Comparison of ENCODE assay signal across 8 mouse cellular contexts in genomic region chr1:180767541-180768333, GRCm38 (mm10). TPM values are rescaled to one million over a fixed set of nuclear protein-coding genes. Genes with fewer than 3 reads are reported as not detected.
DNase-seq lines count a peak whose midpoint lies in the region; ATAC-seq lines count a peak whose summit lies in the region.

No protein-coding gene starts in this region.

- peak; percentile 77 for DNase-seq in A20 (ENCODE audit: low read depth, low spot score)
- peak; percentile 55 to 71 for DNase-seq in cerebellum, postnatal 10 days
- DNase-seq in thymus, postnatal 36 days, result peak; percentile 56 to 59
- DNase-seq in adrenal gland, postnatal 4 days (ENCODE audit: low spot score in 2 of 2), result no peak

- WGBS in hindbrain, embryonic 16.5 days, result 21% methylated on average over 10 of the region's 10 CpGs

- H3K27ac ChIP-seq in hindbrain, embryonic 16.5 days (ENCODE audit: low read depth, low read length), result peak overlapping the region; percentile 10; the same call in 1 of the 2 replicates

- no peaks in the 10 kb centered on the region for H3K36me3 ChIP-seq in erythroblast, embryonic 14.5 days (ENCODE audit: control insufficient read depth)
- H3K36me3 ChIP-seq in hindbrain, embryonic 16.5 days (ENCODE audit: control insufficient read depth, insufficient read depth, low read length), result no peaks in the 10 kb centered on the region

- no peak for ATAC-seq in erythroblast, adult 5-6 weeks (replicated peaks; ENCODE audit: low FRiP score, poor library complexity, severe bottlenecking)
- peak; percentile 13 for ATAC-seq in hindbrain, embryonic 16.5 days
- peak; percentile 13; the same call in 1 of the 2 replicates for ATAC-seq in megakaryocyte-erythroid progenitor cell, adult 5-6 weeks (replicated peaks; ENCODE audit: low FRiP score, low TSS enrichment, poor library complexity, severe bottlenecking)

- peaks cover 53% of the 10 kb centered on the region for H3K27me3 ChIP-seq in erythroblast, embryonic 14.5 days (ENCODE audit: control insufficient read depth)
- no peaks in the 10 kb centered on the region for H3K27me3 ChIP-seq in hindbrain, embryonic 16.5 days (replicated peaks; ENCODE audit: control insufficient read depth, insufficient read depth, low read length)

- peaks cover 31% of the 10 kb centered on the region for H3K4me1 ChIP-seq in erythroblast, embryonic 14.5 days (ENCODE audit: control insufficient read depth)
- peaks cover 5% of the 10 kb centered on the region for H3K4me1 ChIP-seq in hindbrain, embryonic 16.5 days (ENCODE audit: control insufficient read depth, insufficient read depth, low read depth, low read length)

- peak overlapping the region; percentile 54 for H3K4me2 ChIP-seq in hindbrain, embryonic 16.5 days (ENCODE audit: low read length)

- H3K9ac ChIP-seq in hindbrain, embryonic 16.5 days (ENCODE audit: low read depth, low read length), result peak overlapping the region; percentile 46

- no peaks in the 10 kb centered on the region for H3K9me3 ChIP-seq in erythroblast, embryonic 14.5 days (ENCODE audit: control insufficient read depth, low read length)
- no peaks in the 10 kb centered on the region for H3K9me3 ChIP-seq in hindbrain, embryonic 16.5 days (ENCODE audit: control insufficient read depth, low read length)

- H3K4me3 ChIP-seq in erythroblast, embryonic 14.5 days (replicated peaks), result peak overlapping the region; percentile 68
- H3K4me3 ChIP-seq in hindbrain, embryonic 16.5 days (ENCODE audit: low read length), result peak overlapping the region; percentile 35

RNA-seq across cellular contexts. Expression of gene Acbd3, which starts 41.9 kb away (rescaled TPM):
- polyA plus RNA-seq in erythroblast, embryonic 14.5 days (2012), result 0.23 and 0.27 TPM in 2 replicates
- total RNA-seq in erythroblast, adult 5-6 weeks (2015; ENCODE audit: low replicate concordance), result 7.9 and 9.6 TPM in 2 replicates
- 12.3 and 16.4 TPM in 2 replicates for total RNA-seq in erythroblast, adult 5-6 weeks (2017; ENCODE audit: low replicate concordance)
- 21.8 and 22.5 TPM in 2 replicates for polyA plus RNA-seq in hindbrain, embryonic 16.5 days (2015; fragmentation: Nextera tagmentation; extraction: Ambion mirVana)
- 19.1 and 21.9 TPM in 2 replicates for total RNA-seq in megakaryocyte-erythroid progenitor cell, adult 5-6 weeks (2014; fragmentation: Nextera tagmentation)
- total RNA-seq in megakaryocyte-erythroid progenitor cell, adult 5-6 weeks (2017), result 42.7 and 44.4 TPM in 2 replicates
- 10 to 100 TPM; 42.6 to 46.5 TPM for total RNA-seq in adrenal gland, postnatal 4 days (2021)

RNA-seq across cellular contexts. Expression of gene H3f3a, which starts 46.0 kb away (rescaled TPM):
- 610 and 750 TPM in 2 replicates for polyA plus RNA-seq in erythroblast, embryonic 14.5 days (2012)
- 966 and 1,002 TPM in 2 replicates for total RNA-seq in erythroblast, adult 5-6 weeks (2015; ENCODE audit: low replicate concordance)
- total RNA-seq in erythroblast, adult 5-6 weeks (2017; ENCODE audit: low replicate concordance), result 1,471 and 1,473 TPM in 2 replicates
- polyA plus RNA-seq in hindbrain, embryonic 16.5 days (2015; fragmentation: Nextera tagmentation; extraction: Ambion mirVana), result 2,228 and 2,423 TPM in 2 replicates
- 737 and 1,041 TPM in 2 replicates for total RNA-seq in megakaryocyte-erythroid progenitor cell, adult 5-6 weeks (2014; fragmentation: Nextera tagmentation)
- total RNA-seq in megakaryocyte-erythroid progenitor cell, adult 5-6 weeks (2017), result 1,518 and 1,745 TPM in 2 replicates
- total RNA-seq in adrenal gland, postnatal 4 days (2021), result 1,000 to 10,000 TPM; 1,038 to 1,039 TPM

Comparison
In these comparisons a context has a peak if more than half of its experiments do, and no peak if none do; other contexts are left out.
1. DNase-seq: peak in A20 (single experiment), cerebellum, postnatal 10 days (2 of 2) and thymus, postnatal 36 days (2 of 2); none in adrenal gland, postnatal 4 days (0 of 2).